Mouse (Mus musculus) liver, adult 2 months (tissue): ENCODE data around the gene Spg11.

Source experiments
- CTCF ChIP-seq: fragments of 200-500 bp; IDR thresholded peaks from 2 replicates; pipeline ENCODE4 v1.5.1; 2011; ENCODE audit warnings: low read depth, low read length, control low read depth
- POLR2A ChIP-seq: fragments of 200-500 bp; IDR thresholded peaks from 2 replicates; pipeline ENCODE4 v1.6.1; 2011; ENCODE audit warnings: low read length, control low read depth; ENCODE audit not compliant: insufficient read depth; ENCODE audit errors: extremely low read depth

DNA sequence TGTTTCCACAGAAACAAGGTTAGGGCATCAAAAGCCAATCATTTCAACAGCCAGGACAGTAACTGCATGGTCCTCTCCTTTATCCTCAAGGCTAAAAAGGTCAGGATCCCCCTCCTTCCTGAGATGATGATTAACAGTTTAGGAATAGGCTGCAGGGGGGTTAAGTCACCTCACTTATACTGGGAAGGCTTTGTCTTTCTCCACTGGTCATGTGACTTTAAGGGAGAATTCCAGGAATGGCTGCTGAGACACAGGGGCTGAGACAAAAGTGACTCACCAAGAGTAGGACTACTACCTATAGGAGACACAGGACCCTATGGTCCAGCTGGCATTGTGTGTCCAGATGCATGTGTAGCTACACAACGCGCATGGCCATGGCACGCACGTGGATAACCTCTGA lies 9.4 kb upstream of the Spg11 start:
- TF ChIP-seq POLR2A (no peak), CTCF (no peak)
